In the genomic region with DNA sequence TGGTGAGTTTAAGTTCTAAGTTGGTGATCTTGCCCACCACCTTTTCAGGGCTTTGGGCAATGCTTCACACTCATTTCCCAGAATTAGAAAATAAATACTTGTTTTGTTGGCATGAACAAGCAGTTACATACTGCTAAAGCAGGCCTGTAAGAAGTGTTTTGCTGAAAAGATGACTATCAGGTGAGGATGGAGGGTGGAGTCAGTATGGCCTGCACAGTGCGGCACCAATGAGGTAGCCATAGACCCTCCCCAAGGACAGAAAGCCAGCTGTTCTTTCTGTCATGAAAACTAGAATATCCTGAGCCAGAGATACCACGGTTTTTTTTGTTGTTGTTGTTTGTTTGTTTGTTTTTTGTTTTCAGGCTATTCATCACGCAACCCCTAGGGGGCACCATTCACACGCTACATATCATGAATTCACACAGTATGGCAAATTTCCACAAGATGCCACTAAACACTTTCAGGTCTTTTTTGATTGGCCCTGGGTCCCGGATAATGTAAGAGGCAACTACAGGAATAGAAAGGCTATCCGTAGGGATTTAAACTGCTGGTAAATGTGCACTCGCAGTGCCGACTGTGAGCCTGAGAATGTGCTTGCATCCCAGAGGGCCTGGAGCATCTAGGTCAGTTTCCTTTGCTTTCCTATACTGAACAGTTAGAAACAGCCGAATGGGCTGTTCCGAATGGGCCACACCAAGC, we compare ENCODE assay signal across 8 mouse cellular contexts. TPM values are rescaled to one million over a fixed set of nuclear protein-coding genes. Genes with fewer than 3 reads are reported as not detected.
A peak's percentile ranks its signal among the peaks of the same experiment; 100 is the strongest.
DNase-seq lines count a peak whose midpoint lies in the region; ATAC-seq lines count a peak whose summit lies in the region.

No protein-coding gene starts in this region.

- no peak overlapping the region for H3K9ac ChIP-seq in lung, embryonic 16.5 days (ENCODE audit: low read length)
- H3K9ac ChIP-seq in forebrain, embryonic 13.5 days: no peak overlapping the region

- ATAC-seq in lung, embryonic 16.5 days (ENCODE audit: low read depth): 0 out of 2 replicates have a peak, but pooled peaks have one; percentile 20
- peak; percentile 49; the same call in 1 of the 2 replicates for ATAC-seq in erythroid progenitor cell, adult 5-6 weeks (replicated peaks; ENCODE audit: low FRiP score, poor library complexity, severe bottlenecking)
- ATAC-seq in forebrain, embryonic 13.5 days: no peak

- WGBS in lung, embryonic 16.5 days: 73% methylated on average over 10 of the region's 10 CpGs
- WGBS in forebrain, embryonic 13.5 days: 76% methylated on average over 10 of the region's 10 CpGs

- H3K36me3 ChIP-seq in lung, embryonic 16.5 days (ENCODE audit: control insufficient read depth, insufficient read depth, low read length): peaks cover 3% of the 10 kb centered on the region
- H3K36me3 ChIP-seq in splenic B cell, adult 2 months (ENCODE audit: control insufficient read depth, insufficient read depth, low read length, poor library complexity, severe bottlenecking): no peaks in the 10 kb centered on the region
- peaks cover 11% of the 10 kb centered on the region; the same call in 1 of the 2 replicates for H3K36me3 ChIP-seq in forebrain, embryonic 13.5 days (ENCODE audit: poor library complexity, severe bottlenecking)

- DNase-seq in adrenal gland, postnatal 10 days: peak; percentile 37
- DNase-seq in adrenal gland, adult 18-20 months (ENCODE audit: low spot score in 2 of 2): no peak
- no peak for DNase-seq in lung, postnatal 4 days
- peak; percentile 9 for DNase-seq in splenic B cell, adult 2 months (ENCODE audit: low read depth, low spot score)
- no peak for DNase-seq in ovary, adult 18-20 months (ENCODE audit: low spot score)

- no peak overlapping the region for H3K27ac ChIP-seq in lung, embryonic 16.5 days (ENCODE audit: low read length)
- no peak overlapping the region for H3K27ac ChIP-seq in forebrain, embryonic 13.5 days

- no peak overlapping the region for H3K4me3 ChIP-seq in lung, embryonic 16.5 days (ENCODE audit: low read length)
- no peak overlapping the region for H3K4me3 ChIP-seq in forebrain, embryonic 13.5 days

- H3K4me1 ChIP-seq in lung, embryonic 16.5 days (replicated peaks; ENCODE audit: control insufficient read depth, insufficient read depth, low read length): no peaks in the 10 kb centered on the region
- H3K4me1 ChIP-seq in forebrain, embryonic 13.5 days: no peaks in the 10 kb centered on the region

- no peak overlapping the region for H3K4me2 ChIP-seq in lung, embryonic 16.5 days (ENCODE audit: low read depth, low read length)
- H3K4me2 ChIP-seq in forebrain, embryonic 13.5 days: no peak overlapping the region

- H3K27me3 ChIP-seq in lung, embryonic 16.5 days (ENCODE audit: control insufficient read depth, insufficient read depth, low read depth, low read length): no peaks in the 10 kb centered on the region
- H3K27me3 ChIP-seq in splenic B cell, adult 2 months (ENCODE audit: control insufficient read depth, insufficient read depth, low read length, poor library complexity, severe bottlenecking): no peaks in the 10 kb centered on the region
- no peaks in the 10 kb centered on the region for H3K27me3 ChIP-seq in forebrain, embryonic 13.5 days

- H3K9me3 ChIP-seq in lung, embryonic 16.5 days (ENCODE audit: control insufficient read depth, low read length): no peaks in the 10 kb centered on the region
- no peaks in the 10 kb centered on the region for H3K9me3 ChIP-seq in forebrain, embryonic 13.5 days (replicated peaks)

RNA-seq across cellular contexts. Expression of gene Plin2, which starts 18.0 kb away (rescaled TPM):
- total RNA-seq in adrenal gland, postnatal 10 days (2021): 100 to 1,000 TPM; 298 to 336 TPM
- total RNA-seq in adrenal gland, adult 18-20 months (2021): 1,000 to 10,000 TPM in 1 of 2 experiments, 100 to 1,000 TPM in 1; 453 to 1,008 TPM
- 152 and 162 TPM in 2 replicates for polyA plus RNA-seq in lung, embryonic 16.5 days (2015; fragmentation: Nextera tagmentation; extraction: Ambion mirVana)
- total RNA-seq in erythroid progenitor cell, adult 5-6 weeks (2015; ENCODE audit: low replicate concordance): 16.3 and 24.1 TPM in 2 replicates
- total RNA-seq in erythroid progenitor cell, adult 5-6 weeks (2017; ENCODE audit: low replicate concordance): 18.5 and 30.5 TPM in 2 replicates
- polyA plus RNA-seq in forebrain, embryonic 13.5 days (2015; fragmentation: Nextera tagmentation; extraction: Ambion mirVana): 39.5 and 44.4 TPM in 2 replicates

RNA-seq across cellular contexts. Expression of gene Haus6, which starts 40.0 kb away (rescaled TPM):
- 10 to 100 TPM in 1 of 2 experiments, 1 to 10 TPM in 1; 9.2 to 14.5 TPM for total RNA-seq in adrenal gland, postnatal 10 days (2021)
- 1 to 10 TPM; 5.7 to 5.9 TPM for total RNA-seq in adrenal gland, adult 18-20 months (2021)
- polyA plus RNA-seq in lung, embryonic 16.5 days (2015; fragmentation: Nextera tagmentation; extraction: Ambion mirVana): 18.1 and 21.2 TPM in 2 replicates
- total RNA-seq in erythroid progenitor cell, adult 5-6 weeks (2015; ENCODE audit: low replicate concordance): 11.5 and 19.3 TPM in 2 replicates
- total RNA-seq in erythroid progenitor cell, adult 5-6 weeks (2017; ENCODE audit: low replicate concordance): 16.9 and 27.2 TPM in 2 replicates
- 18.0 and 19.6 TPM in 2 replicates for polyA plus RNA-seq in forebrain, embryonic 13.5 days (2015; fragmentation: Nextera tagmentation; extraction: Ambion mirVana)

Comparison
In these comparisons a context has a peak if more than half of its experiments do, and no peak if none do; other contexts are left out.
1. DNase-seq: peak in adrenal gland, postnatal 10 days (single experiment) and splenic B cell, adult 2 months (single experiment); none in adrenal gland, adult 18-20 months (0 of 2), lung, postnatal 4 days (0 of 2) and ovary, adult 18-20 months (single experiment).
2. RNA of gene Plin2, which starts 18.0 kb away (total RNA-seq): 453 to 1,008 TPM in adrenal gland, adult 18-20 months and 298 to 336 TPM in adrenal gland, postnatal 10 days; 16.3 to 30.5 TPM in erythroid progenitor cell, adult 5-6 weeks; every median in the first group is over 4 times any median in the second.